Mouse (Mus musculus): ENCODE results near the gene Gm3604.
A peak's percentile ranks its signal among the peaks of the same experiment; 100 is the strongest.
"Not testable (repeated sequence)": the region's sequence is repeated elsewhere in the genome, so short reads cannot be mapped to it uniquely, and the experiment has no call there.

Gene Gm3604

GRCm38 (mm10) chr13:62382952-62383351 lies at the start of gene Gm3604:
Gm3604 (minus strand) TSS chr13:62383177.
- H3K27me3 ChIP-seq (ENCODE audit: control insufficient read depth, insufficient read depth, low read length, poor library complexity, severe bottlenecking); H3K36me3 ChIP-seq (ENCODE audit: control insufficient read depth, insufficient read depth, low read length, poor library complexity, severe bottlenecking): not testable (repeated sequence)
- DNase-seq (ENCODE audit: low read depth, low spot score) = peak; percentile 81

GRCm38 (mm10) chr13:62399206-62399605 lies 16.2 kb upstream of the Gm3604 start:
- peak; percentile 1 for DNase-seq (ENCODE audit: low read depth, low spot score)
- not testable (repeated sequence) for H3K27me3 ChIP-seq (ENCODE audit: control insufficient read depth, insufficient read depth, low read length, poor library complexity, severe bottlenecking); H3K36me3 ChIP-seq (ENCODE audit: control insufficient read depth, insufficient read depth, low read length, poor library complexity, severe bottlenecking)

GRCm38 (mm10) chr13:62390076-62390620 lies 7.2 kb upstream of the Gm3604 start:
- not testable (repeated sequence) for H3K36me3 ChIP-seq (ENCODE audit: control insufficient read depth, insufficient read depth, low read length, poor library complexity, severe bottlenecking); H3K27me3 ChIP-seq (ENCODE audit: control insufficient read depth, insufficient read depth, low read length, poor library complexity, severe bottlenecking); DNase-seq (ENCODE audit: low read depth, low spot score)

GRCm38 (mm10) chr13:62331786-62332185 lies 51.2 kb downstream of the Gm3604 start:
- no peak for DNase-seq (ENCODE audit: low read depth, low spot score)
- Histone ChIP-seq H3K27me3 (ENCODE audit: control insufficient read depth, insufficient read depth, low read length, poor library complexity, severe bottlenecking) (no peaks in the 10 kb centered on the region), H3K36me3 (ENCODE audit: control insufficient read depth, insufficient read depth, low read length, poor library complexity, severe bottlenecking) (no peaks in the 10 kb centered on the region)

GRCm38 (mm10) chr13:62331381-62331780 lies 51.6 kb downstream of the Gm3604 start:
- DNase-seq (ENCODE audit: low read depth, low spot score) = no peak
- H3K27me3 ChIP-seq (ENCODE audit: control insufficient read depth, insufficient read depth, low read length, poor library complexity, severe bottlenecking) = no peaks in the 10 kb centered on the region
- H3K36me3 ChIP-seq (ENCODE audit: control insufficient read depth, insufficient read depth, low read length, poor library complexity, severe bottlenecking) = no peaks in the 10 kb centered on the region
